Mouse (Mus musculus): ENCODE results near the gene Tcp11l2. TPM values are rescaled to one million over a fixed set of nuclear protein-coding genes. Genes with fewer than 3 reads are reported as not detected.

Gene Tcp11l2
- polyA plus RNA-seq, 1 experiment from 2014 or later, result 11.3 TPM

- Histone ChIP-seq H3K36me3 (ENCODE audit: control insufficient read depth, insufficient read depth, low read length) (no peaks in the 10 kb centered on the region), H3K4me1 (ENCODE audit: control insufficient read depth, insufficient read depth, low read length) (no peaks in the 10 kb centered on the region), H3K4me2 (replicated peaks; ENCODE audit: low read depth, low read length) (no peak overlapping the region), H3K27ac (ENCODE audit: low read depth, low read length) (no peak overlapping the region), H3K27me3 (ENCODE audit: control insufficient read depth, insufficient read depth, low read length) (no peaks in the 10 kb centered on the region), H3K9ac (ENCODE audit: low read depth, low read length) (no peak overlapping the region), H3K4me3 (ENCODE audit: low read length) (no peak overlapping the region), H3K9me3 (ENCODE audit: control insufficient read depth, low read length) (no peaks in the 10 kb centered on the region)
- WGBS, result 83% methylated on average over 3 of the region's 3 CpGs
- ATAC-seq (ENCODE audit: low FRiP score, low TSS enrichment), result no peak
Observed at GRCm38 (mm10) chr10:84608361-84608760, 31.9 kb downstream of the Tcp11l2 start.

GRCm38 (mm10) chr10:84610324-84610723 is 33.9 kb downstream of the Tcp11l2 start:
- WGBS, result 19% methylated on average over 4 of the region's 4 CpGs
- H3K27ac ChIP-seq (ENCODE audit: low read depth, low read length), result no peak overlapping the region
- no peak overlapping the region for H3K4me2 ChIP-seq (replicated peaks; ENCODE audit: low read depth, low read length)
- H3K9me3 ChIP-seq (ENCODE audit: control insufficient read depth, low read length), result no peaks in the 10 kb centered on the region
- H3K27me3 ChIP-seq (ENCODE audit: control insufficient read depth, insufficient read depth, low read length), result no peaks in the 10 kb centered on the region
- H3K4me3 ChIP-seq (ENCODE audit: low read length), result no peak overlapping the region
- ATAC-seq (ENCODE audit: low FRiP score, low TSS enrichment), result no peak
- H3K9ac ChIP-seq (ENCODE audit: low read depth, low read length), result no peak overlapping the region
- no peaks in the 10 kb centered on the region for H3K4me1 ChIP-seq (ENCODE audit: control insufficient read depth, insufficient read depth, low read length)
- no peaks in the 10 kb centered on the region for H3K36me3 ChIP-seq (ENCODE audit: control insufficient read depth, insufficient read depth, low read length)

- Histone ChIP-seq H3K36me3 (ENCODE audit: control insufficient read depth, insufficient read depth, low read length) (no peaks in the 10 kb centered on the region), H3K27ac (ENCODE audit: low read depth, low read length) (no peak overlapping the region), H3K9me3 (ENCODE audit: control insufficient read depth, low read length) (no peaks in the 10 kb centered on the region), H3K9ac (ENCODE audit: low read depth, low read length) (no peak overlapping the region), H3K4me1 (ENCODE audit: control insufficient read depth, insufficient read depth, low read length) (no peaks in the 10 kb centered on the region), H3K4me2 (replicated peaks; ENCODE audit: low read depth, low read length) (no peak overlapping the region), H3K27me3 (ENCODE audit: control insufficient read depth, insufficient read depth, low read length) (no peaks in the 10 kb centered on the region), H3K4me3 (ENCODE audit: low read length) (no peak overlapping the region)
- WGBS, result 52% methylated on average over 3 of the region's 3 CpGs
- ATAC-seq (ENCODE audit: low FRiP score, low TSS enrichment), result no peak
Observed at GRCm38 (mm10) chr10:84610783-84611182, 34.4 kb downstream of the Tcp11l2 start.

GRCm38 (mm10) chr10:84611664-84612063 is 35.2 kb downstream of the Tcp11l2 start:
- Histone ChIP-seq H3K27me3 (ENCODE audit: control insufficient read depth, insufficient read depth, low read length) (no peaks in the 10 kb centered on the region), H3K9ac (ENCODE audit: low read depth, low read length) (no peak overlapping the region), H3K9me3 (ENCODE audit: control insufficient read depth, low read length) (no peaks in the 10 kb centered on the region), H3K27ac (ENCODE audit: low read depth, low read length) (no peak overlapping the region), H3K4me2 (replicated peaks; ENCODE audit: low read depth, low read length) (no peak overlapping the region), H3K4me3 (ENCODE audit: low read length) (no peak overlapping the region), H3K36me3 (ENCODE audit: control insufficient read depth, insufficient read depth, low read length) (no peaks in the 10 kb centered on the region), H3K4me1 (ENCODE audit: control insufficient read depth, insufficient read depth, low read length) (no peaks in the 10 kb centered on the region)
- ATAC-seq (ENCODE audit: low FRiP score, low TSS enrichment), result no peak
- 82% methylated on average over 3 of the region's 3 CpGs for WGBS

GRCm38 (mm10) chr10:84612281-84612680 is 35.9 kb downstream of the Tcp11l2 start:
- no peak overlapping the region for H3K9ac ChIP-seq (ENCODE audit: low read depth, low read length)
- H3K36me3 ChIP-seq (ENCODE audit: control insufficient read depth, insufficient read depth, low read length), result no peaks in the 10 kb centered on the region
- no peaks in the 10 kb centered on the region for H3K27me3 ChIP-seq (ENCODE audit: control insufficient read depth, insufficient read depth, low read length)
- no peak overlapping the region for H3K4me3 ChIP-seq (ENCODE audit: low read length)
- no peak for ATAC-seq (ENCODE audit: low FRiP score, low TSS enrichment)
- H3K4me2 ChIP-seq (replicated peaks; ENCODE audit: low read depth, low read length), result no peak overlapping the region
- no peaks in the 10 kb centered on the region for H3K4me1 ChIP-seq (ENCODE audit: control insufficient read depth, insufficient read depth, low read length)
- no peaks in the 10 kb centered on the region for H3K9me3 ChIP-seq (ENCODE audit: control insufficient read depth, low read length)
- no peak overlapping the region for H3K27ac ChIP-seq (ENCODE audit: low read depth, low read length)
- WGBS, result 75% methylated on average over 2 of the region's 2 CpGs

GRCm38 (mm10) chr10:84613366-84613765 is 36.9 kb downstream of the Tcp11l2 start:
- Histone ChIP-seq H3K4me2 (replicated peaks; ENCODE audit: low read depth, low read length) (no peak overlapping the region), H3K4me3 (ENCODE audit: low read length) (no peak overlapping the region), H3K4me1 (ENCODE audit: control insufficient read depth, insufficient read depth, low read length) (no peaks in the 10 kb centered on the region), H3K36me3 (ENCODE audit: control insufficient read depth, insufficient read depth, low read length) (no peaks in the 10 kb centered on the region), H3K27ac (ENCODE audit: low read depth, low read length) (no peak overlapping the region), H3K9me3 (ENCODE audit: control insufficient read depth, low read length) (no peaks in the 10 kb centered on the region), H3K9ac (ENCODE audit: low read depth, low read length) (no peak overlapping the region), H3K27me3 (ENCODE audit: control insufficient read depth, insufficient read depth, low read length) (no peaks in the 10 kb centered on the region)
- no peak for ATAC-seq (ENCODE audit: low FRiP score, low TSS enrichment)
- WGBS, result 87% methylated on average over 8 of the region's 8 CpGs

GRCm38 (mm10) chr10:84615076-84615475 is 38.6 kb downstream of the Tcp11l2 start:
- ATAC-seq (ENCODE audit: low FRiP score, low TSS enrichment), result no peak
- Histone ChIP-seq H3K27me3 (ENCODE audit: control insufficient read depth, insufficient read depth, low read length) (no peaks in the 10 kb centered on the region), H3K27ac (ENCODE audit: low read depth, low read length) (no peak overlapping the region), H3K9me3 (ENCODE audit: control insufficient read depth, low read length) (no peaks in the 10 kb centered on the region), H3K4me1 (ENCODE audit: control insufficient read depth, insufficient read depth, low read length) (no peaks in the 10 kb centered on the region), H3K4me3 (ENCODE audit: low read length) (no peak overlapping the region), H3K9ac (ENCODE audit: low read depth, low read length) (no peak overlapping the region), H3K4me2 (replicated peaks; ENCODE audit: low read depth, low read length) (no peak overlapping the region), H3K36me3 (ENCODE audit: control insufficient read depth, insufficient read depth, low read length) (no peaks in the 10 kb centered on the region)
- 74% methylated on average over 3 of the region's 3 CpGs for WGBS

GRCm38 (mm10) chr10:84621826-84622790 is 45.7 kb downstream of the Tcp11l2 start, which contains the start of gene Polr3b:
Polr3b (plus strand) TSS chr10:84622292.
- peak within 1 kb of the TSS; percentile 63 for H3K9ac ChIP-seq (ENCODE audit: low read depth, low read length)
- 0 out of 2 replicates have a peak, but pooled peaks cover 8% of the 10 kb centered on the region for H3K4me1 ChIP-seq (ENCODE audit: control insufficient read depth, insufficient read depth, low read length)
- H3K4me2 ChIP-seq (replicated peaks; ENCODE audit: low read depth, low read length), result peak within 1 kb of the TSS; percentile 66
- H3K4me3 ChIP-seq (ENCODE audit: low read length), result peak within 1 kb of the TSS; percentile 60
- WGBS, result 6% methylated on average over 53 of the region's 53 CpGs
- H3K36me3 ChIP-seq (ENCODE audit: control insufficient read depth, insufficient read depth, low read length), result no peaks in the 10 kb centered on the region; the same call in 1 of the 2 replicates
- no peaks in the 10 kb centered on the region for H3K27me3 ChIP-seq (ENCODE audit: control insufficient read depth, insufficient read depth, low read length)
- peak within 1 kb of the TSS; percentile 93 for H3K27ac ChIP-seq (ENCODE audit: low read depth, low read length)
- peak; percentile 97 for ATAC-seq (ENCODE audit: low FRiP score, low TSS enrichment)
- no peaks in the 10 kb centered on the region for H3K9me3 ChIP-seq (ENCODE audit: control insufficient read depth, low read length)

GRCm38 (mm10) chr10:84631182-84631581 is 54.8 kb downstream of the Tcp11l2 start:
- WGBS, result 72% methylated on average over 5 of the region's 5 CpGs
- Histone ChIP-seq H3K36me3 (ENCODE audit: control insufficient read depth, insufficient read depth, low read length) (peaks cover 47% of the 10 kb centered on the region), H3K4me2 (replicated peaks; ENCODE audit: low read depth, low read length) (no peak overlapping the region), H3K27ac (ENCODE audit: low read depth, low read length) (no peak overlapping the region), H3K9me3 (ENCODE audit: control insufficient read depth, low read length) (no peaks in the 10 kb centered on the region), H3K4me1 (ENCODE audit: control insufficient read depth, insufficient read depth, low read length) (no peaks in the 10 kb centered on the region), H3K9ac (ENCODE audit: low read depth, low read length) (no peak overlapping the region), H3K27me3 (ENCODE audit: control insufficient read depth, insufficient read depth, low read length) (no peaks in the 10 kb centered on the region), H3K4me3 (ENCODE audit: low read length) (no peak overlapping the region)
- ATAC-seq (ENCODE audit: low FRiP score, low TSS enrichment), result no peak

Data from kidney, embryonic 14.5 days (tissue).